Mouse (Mus musculus): ENCODE measurements at regions not wholly inside any gene's neighbourhood (a gene's known extent, or its start where the extent isn't known, plus 50 kb on each side); places are given as distances from the start of the nearest gene placed in this dataset.
A peak's percentile ranks its signal among the peaks of the same experiment; 100 is the strongest.

DNA sequence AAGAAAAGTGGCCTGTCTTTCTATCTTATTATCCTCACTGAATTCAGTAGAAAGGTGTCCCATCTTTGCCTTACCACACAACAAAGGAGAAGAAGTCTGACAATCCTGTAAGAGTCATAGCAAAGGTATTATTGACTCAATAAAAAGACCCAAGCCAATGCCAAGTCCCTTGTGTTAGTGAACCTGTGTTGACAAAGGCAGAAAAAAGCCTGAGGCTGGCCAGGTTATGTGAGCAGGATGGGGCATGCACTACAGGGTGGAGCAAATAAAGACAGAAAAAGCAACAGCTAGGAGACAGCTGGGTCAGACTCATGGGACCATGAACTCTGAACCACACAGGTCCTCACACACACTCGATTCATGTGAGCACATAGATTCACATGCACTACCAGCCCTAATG, 59.7 kb upstream of the Hpf1 start:
- dilution Hi-C loops (cut with MboI; ENCODE audit: extremely low pct_ligation_motif_present, extremely low pct_unique_long_range_greater_than_20kb, low sequenced_read_pairs) (no loop called here), in situ Hi-C loops (cut with MboI; ENCODE audit: low pct_ligation_motif_present, low pct_unique_long_range_greater_than_20kb, low sequenced_read_pairs) (no loop called here)

DNA sequence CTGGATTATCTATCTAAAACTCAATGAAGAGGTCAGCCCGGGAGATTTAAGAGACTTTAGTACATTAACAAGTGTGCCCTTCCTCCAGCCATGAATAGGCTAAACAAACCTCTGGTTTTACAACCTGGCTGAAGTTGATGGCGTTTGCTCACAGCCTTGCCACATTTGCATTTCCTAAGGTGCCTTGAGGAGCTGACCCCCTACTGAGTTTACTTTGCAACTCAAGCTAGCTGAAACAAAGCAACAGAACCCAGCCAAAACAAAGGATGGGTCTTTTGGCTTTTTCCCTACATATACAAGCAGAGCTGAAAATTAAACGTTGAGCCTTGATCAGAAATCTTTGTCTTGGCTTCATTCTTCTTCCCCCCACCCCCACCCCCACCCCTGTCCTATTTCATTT, 51.7 kb upstream of the Hpf1 start:
- Histone ChIP-seq H3K4me3 (replicated peaks in 1 of 3; ENCODE audit: low read depth in 2 of 3, low read length in 2 of 3, poor library complexity in 1 of 3) (no peak overlapping the region), H3K9me3 (replicated peaks; ENCODE audit: low read length) (no peaks in the 10 kb centered on the region), H3K9ac (ENCODE audit: insufficient read depth, low read depth) (no peak overlapping the region), H3K4me2 (ENCODE audit: insufficient read depth, low read depth, poor library complexity, severe bottlenecking) (peak overlapping the region; percentile 6; the same call in 1 of the 2 replicates), H3K36me3 (replicated peaks in 1 of 2; ENCODE audit: control insufficient read depth in 1 of 2, insufficient read depth in 1 of 2, low read length in 1 of 2) (no peaks in the 10 kb centered on the region), H3K79me2 (replicated peaks; ENCODE audit: control insufficient read depth, extremely low read depth, insufficient read depth, poor library complexity, severe bottlenecking) (no peaks in the 10 kb centered on the region), H3K4me1 (ENCODE audit: control insufficient read depth in 1 of 2, insufficient read depth in 2 of 2) (no peaks in the 10 kb centered on the region), H3K27ac (ENCODE audit: insufficient read depth, low read depth) (no peak overlapping the region), H3K27me3 (replicated peaks) (no peaks in the 10 kb centered on the region)
- DNase-seq (ENCODE audit: extremely low read depth), result no peak
- in situ Hi-C loops (cut with MboI; ENCODE audit: low pct_ligation_motif_present, low pct_unique_long_range_greater_than_20kb, low sequenced_read_pairs) (no loop called here), dilution Hi-C loops (cut with MboI; ENCODE audit: extremely low pct_ligation_motif_present, extremely low pct_unique_long_range_greater_than_20kb, low sequenced_read_pairs) (no loop called here)
- no peak for TF ChIP-seq MAZ (IDR thresholded peaks at IDR 0.05; ENCODE audit: low read depth, low read length)
- no peak for TF ChIP-seq ZMIZ1 (IDR thresholded peaks at IDR 0.05; ENCODE audit: low read depth, low read length)
- no peak for TF ChIP-seq MAX (IDR thresholded peaks at IDR 0.05; ENCODE audit: low read length)
- no peak for TF ChIP-seq MEF2A (IDR thresholded peaks at IDR 0.05; ENCODE audit: borderline replicate concordance, low read depth, low read length)
- no peak for TF ChIP-seq TBP (conservative IDR thresholded peaks at IDR 0.05; ENCODE audit: low read depth, low read length)
- TF ChIP-seq IRF4 (IDR thresholded peaks at IDR 0.05; ENCODE audit: low read depth, low read length), result no peak
- no peak for TF ChIP-seq MXI1 (IDR thresholded peaks at IDR 0.05; ENCODE audit: low read depth, low read length)
- no peak for TF ChIP-seq NRF1 (IDR thresholded peaks at IDR 0.05; ENCODE audit: low read depth, low read length)
- no peak for TF ChIP-seq JUN (IDR thresholded peaks at IDR 0.05; ENCODE audit: insufficient read depth, low read depth, low read length)
- no peak for TF ChIP-seq MYC (IDR thresholded peaks at IDR 0.05; ENCODE audit: low read depth, low read length)
- no peak for TF ChIP-seq BHLHE40 (IDR thresholded peaks at IDR 0.05; ENCODE audit: low read depth, low read length)
- TF ChIP-seq USF1 (IDR thresholded peaks at IDR 0.05; ENCODE audit: low read depth, low read length), result no peak
- TF ChIP-seq PAX5 (IDR thresholded peaks at IDR 0.05; ENCODE audit: low read length), result no peak
- no peak for TF ChIP-seq JUND (conservative IDR thresholded peaks at IDR 0.05; ENCODE audit: low read depth, low read length)
- TF ChIP-seq CHD1 (IDR thresholded peaks at IDR 0.05; ENCODE audit: low read depth, low read length), result no peak
- TF ChIP-seq RCOR1 (conservative IDR thresholded peaks at IDR 0.05; ENCODE audit: low read depth, low read length), result no peak

More for the DNA sequence above, 59.7 kb upstream of the Hpf1 start:
- H3K4me1 ChIP-seq (ENCODE audit: control insufficient read depth in 1 of 2, insufficient read depth in 2 of 2), result peaks cover 14 to 24% of the 10 kb centered on the region in 2 experiments
- no peaks in the 10 kb centered on the region for H3K36me3 ChIP-seq (replicated peaks in 1 of 2; ENCODE audit: control insufficient read depth in 1 of 2, insufficient read depth in 1 of 2, low read length in 1 of 2)
- TF ChIP-seq BHLHE40 (IDR thresholded peaks at IDR 0.05; ENCODE audit: low read depth, low read length) (0 out of 2 replicates have a peak, but pooled peaks have one; percentile 24), ZNF384 (IDR thresholded peaks at IDR 0.05; ENCODE audit: low read depth, low read length) (no peak), ETS1 (conservative IDR thresholded peaks at IDR 0.05; ENCODE audit: low read depth, low read length) (no peak), POLR2A (IDR thresholded peaks at IDR 0.05; ENCODE audit: low read depth, low read length) (no peak), POLR2AphosphoS2 (IDR thresholded peaks at IDR 0.05; ENCODE audit: low read depth, low read length) (no peak), RCOR1 (conservative IDR thresholded peaks at IDR 0.05; ENCODE audit: low read depth, low read length) (no peak), ZKSCAN1 (IDR thresholded peaks at IDR 0.05; ENCODE audit: borderline replicate concordance, low read depth, low read length) (no peak), ELF1 (IDR thresholded peaks at IDR 0.05; ENCODE audit: low read depth, low read length) (no peak), CHD1 (IDR thresholded peaks at IDR 0.05; ENCODE audit: low read depth, low read length) (no peak)
- no peak overlapping the region for H3K4me2 ChIP-seq (ENCODE audit: insufficient read depth, low read depth, poor library complexity, severe bottlenecking)
- DNase-seq (ENCODE audit: extremely low read depth), result no peak
- H3K9me3 ChIP-seq (replicated peaks; ENCODE audit: low read length), result no peaks in the 10 kb centered on the region
- H3K79me2 ChIP-seq (replicated peaks; ENCODE audit: control insufficient read depth, extremely low read depth, insufficient read depth, poor library complexity, severe bottlenecking), result no peaks in the 10 kb centered on the region
- no peaks in the 10 kb centered on the region for H3K27me3 ChIP-seq (replicated peaks)
- H3K27ac ChIP-seq (ENCODE audit: insufficient read depth, low read depth), result no peak overlapping the region
- H3K4me3 ChIP-seq (replicated peaks in 1 of 3; ENCODE audit: low read depth in 2 of 3, low read length in 2 of 3, poor library complexity in 1 of 3), result no peak overlapping the region
- peak overlapping the region; percentile 9; the same call in 1 of the 2 replicates for H3K9ac ChIP-seq (ENCODE audit: insufficient read depth, low read depth)
